Mouse (Mus musculus) heart, postnatal 36 days (tissue): ENCODE measurements at regions not wholly inside any gene's neighbourhood (a gene's known extent, or its start where the extent isn't known, plus 50 kb on each side); places are given as distances from the start of the nearest gene placed in this dataset.

Source experiments
- DNase-seq, 2 experiments: peaks; one replicate each; pipeline ENCODE4 v3.0.0; 2021 to 2022
- intact Hi-C: fragments of 180-260 bp; cut with DNase I; formaldehyde crosslinking; loops from one replicate; pipeline ENCODE4 v1.15.1; 2025

DNA sequence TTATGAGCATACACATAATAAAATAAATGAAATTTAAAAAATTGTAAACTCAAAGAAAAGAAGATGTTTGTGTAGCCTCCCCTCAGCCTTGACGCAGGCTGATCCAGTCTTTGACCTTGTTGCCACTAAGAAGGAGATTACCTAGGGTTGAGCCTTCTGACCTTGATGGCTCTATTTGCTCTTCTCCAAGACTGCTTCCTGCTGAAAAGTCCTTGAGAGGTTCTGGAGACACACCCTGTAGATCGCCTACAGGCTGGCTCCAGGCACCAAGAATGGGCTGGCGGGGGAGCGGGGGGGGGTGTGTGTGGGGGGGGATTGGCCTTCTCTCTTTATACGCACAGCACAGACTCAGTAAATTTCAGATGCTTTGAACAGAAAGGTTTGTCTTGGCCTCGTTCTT lies 358.4 kb downstream of the Bckdhb start:
- intact Hi-C loops: no loop called here
- no peak for DNase-seq

DNA sequence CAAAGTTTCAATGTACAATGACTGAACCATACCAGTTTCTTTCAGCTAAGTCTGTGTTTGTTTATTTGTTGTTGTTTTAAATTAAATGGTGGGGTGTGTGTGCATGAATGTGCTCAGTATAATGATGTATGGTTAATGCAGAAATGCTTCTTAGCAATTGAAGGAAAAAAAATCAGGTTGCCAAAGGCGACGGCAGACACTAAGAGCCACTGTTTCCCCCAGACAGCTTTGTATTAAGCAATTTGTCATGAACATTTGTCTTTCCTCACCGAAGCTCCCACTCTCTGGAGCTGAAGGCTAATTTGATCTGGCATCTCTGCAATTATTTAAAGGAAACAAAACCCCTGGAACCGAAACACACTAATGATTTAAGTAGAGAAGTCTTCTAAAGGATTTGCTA lies 360.7 kb downstream of the Bckdhb start:
- DNase-seq: no peak
- intact Hi-C loops: no loop called here

DNA sequence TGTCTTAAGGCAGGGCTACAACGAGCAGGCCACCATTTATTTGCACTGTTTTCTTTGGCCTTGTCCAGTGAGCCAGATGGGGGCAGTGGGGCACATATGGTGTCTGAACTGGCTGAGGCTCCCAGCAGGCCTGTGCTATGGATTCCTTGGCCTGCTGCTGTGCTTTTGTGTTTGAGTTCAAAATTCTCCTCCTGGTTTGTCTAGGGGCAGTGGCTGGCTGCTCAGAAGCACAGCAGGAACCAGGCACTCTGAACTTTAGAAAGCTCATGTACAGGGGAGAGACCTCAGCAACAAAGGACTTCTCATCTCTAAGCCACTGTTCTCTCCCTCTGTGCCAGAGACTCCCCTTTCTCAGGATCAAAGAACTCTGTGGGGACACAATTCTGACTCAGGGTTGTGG lies 370.9 kb downstream of the Bckdhb start:
- intact Hi-C loops: no loop called here
- no peak for DNase-seq

DNA sequence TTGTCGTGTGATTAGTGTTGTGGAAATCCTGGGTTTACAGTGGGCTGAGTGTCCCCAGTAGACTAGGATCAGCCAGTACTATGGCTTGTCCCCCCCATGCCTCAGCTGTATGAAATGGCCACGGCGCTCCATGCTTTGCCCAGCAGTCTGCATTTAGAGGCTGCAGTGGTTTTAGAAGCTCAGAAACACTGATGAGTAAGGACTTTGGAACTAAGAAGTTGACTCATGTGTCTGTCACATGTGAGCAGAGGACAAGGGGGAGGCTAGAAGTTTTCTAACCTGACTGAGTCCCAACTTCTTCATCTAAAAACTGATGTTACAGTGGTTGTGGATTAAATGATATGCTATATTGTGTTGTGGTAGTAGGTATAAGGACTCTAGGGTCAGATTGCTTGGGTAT lies 371.5 kb downstream of the Bckdhb start:
- DNase-seq: no peak

DNA sequence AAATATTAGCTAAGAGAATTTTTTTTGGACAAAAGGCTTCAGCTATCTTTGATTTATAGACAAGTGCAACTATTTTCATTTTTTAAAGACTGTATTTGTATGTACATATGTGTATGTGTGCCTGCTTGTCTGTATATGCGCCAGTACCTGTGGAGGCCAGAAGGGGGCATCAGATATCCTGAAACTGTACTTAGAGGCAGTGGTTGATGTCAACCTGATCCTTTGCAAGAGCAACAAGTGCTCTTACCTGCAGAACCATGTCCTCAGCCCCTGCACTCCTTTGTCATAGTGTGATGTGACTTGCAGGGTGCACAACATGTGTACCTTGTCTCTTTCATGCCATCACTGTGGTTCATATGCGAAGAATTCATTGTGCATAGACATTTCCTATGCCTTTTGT lies 379.5 kb downstream of the Bckdhb start:
- no peak for DNase-seq
- intact Hi-C loops: no loop called here

More for the DNA sequence above, 371.5 kb downstream of the Bckdhb start:
- intact Hi-C loops: no loop called here

DNA sequence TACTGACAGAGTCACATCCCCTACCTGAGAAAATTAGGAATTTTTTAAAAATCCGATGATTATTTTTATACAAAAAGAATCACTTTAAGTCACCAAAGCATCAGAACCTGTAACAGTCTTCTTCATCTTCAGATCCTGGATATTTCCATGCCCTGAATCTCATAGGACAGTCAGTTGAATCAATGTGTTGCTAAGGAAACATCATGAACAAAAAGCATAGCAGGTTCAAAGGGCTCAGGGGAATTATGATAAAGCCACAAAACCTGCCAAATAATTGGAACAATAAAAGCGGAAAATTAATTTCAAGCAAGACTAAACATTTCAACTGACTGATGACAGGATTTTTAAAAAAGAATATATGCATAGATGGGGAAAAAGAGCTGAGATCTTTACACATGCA lies 393.9 kb downstream of the Bckdhb start:
- intact Hi-C loops: no loop called here
- DNase-seq: no peak

DNA sequence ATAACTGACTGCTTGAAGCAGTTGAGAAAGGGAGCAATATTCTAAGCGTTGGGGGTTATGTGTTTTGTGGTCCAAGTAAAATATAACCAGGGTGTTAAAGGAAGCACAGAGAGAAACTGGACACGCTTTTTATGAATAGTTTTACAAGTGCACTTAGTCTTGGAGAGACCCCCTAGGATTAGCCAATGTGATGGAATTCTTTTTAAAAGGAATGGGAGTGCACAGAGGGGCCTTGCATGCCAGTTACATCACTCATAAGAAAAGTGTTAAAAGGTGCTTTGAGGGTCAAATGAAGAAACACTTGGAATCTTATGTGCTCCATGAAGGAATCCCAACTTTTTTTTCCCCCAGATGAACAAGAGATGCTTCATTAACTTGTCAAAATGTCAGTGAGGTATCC lies 394.4 kb downstream of the Bckdhb start:
- DNase-seq: no peak
- intact Hi-C loops: no loop called here

DNA sequence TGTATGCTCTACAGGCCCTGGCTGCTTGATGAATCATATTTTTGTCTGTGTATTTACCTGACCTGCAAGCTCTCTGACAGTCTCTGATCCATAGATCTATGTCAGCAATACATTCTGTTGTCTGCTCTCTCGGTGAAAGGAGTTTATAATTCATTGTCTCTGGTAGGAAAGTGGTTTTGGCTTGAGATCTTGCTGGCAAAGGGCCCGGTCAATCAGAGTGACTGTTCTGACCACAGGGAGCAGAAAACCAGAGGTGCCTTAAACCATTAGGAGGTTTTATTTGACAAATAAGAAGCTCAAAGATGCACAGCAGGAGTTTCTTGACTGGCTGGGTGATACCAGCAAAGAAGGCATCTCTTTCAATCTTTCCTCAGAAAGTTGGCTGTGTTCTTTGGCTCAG lies 398.2 kb downstream of the Bckdhb start:
- DNase-seq: no peak
- intact Hi-C loops: no loop called here

DNA sequence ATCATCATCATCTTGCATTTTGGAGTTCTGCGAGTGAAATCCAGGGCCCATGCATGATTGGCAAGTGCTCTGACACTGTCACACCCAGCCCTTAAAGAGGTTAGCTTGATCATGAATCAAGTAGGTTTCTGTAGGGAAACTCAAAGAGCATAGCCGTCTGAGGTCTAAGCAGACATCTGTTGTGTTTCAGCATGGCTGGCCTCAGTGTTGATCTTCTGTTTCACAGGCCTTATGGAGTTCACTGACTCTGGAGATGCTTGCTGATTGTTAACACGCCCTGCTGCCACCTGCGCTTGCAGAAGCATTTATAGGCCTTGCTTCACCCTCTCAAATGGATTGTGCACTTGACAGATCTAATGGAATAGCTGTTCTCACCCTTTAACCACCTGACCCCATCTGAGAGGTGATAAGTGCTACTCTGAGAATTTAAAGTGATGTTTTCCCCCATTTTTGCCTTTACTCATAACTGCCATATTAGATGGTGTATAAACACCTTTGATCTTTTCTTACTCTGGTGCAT lies 406.2 kb downstream of the Bckdhb start:
- intact Hi-C loops: no loop called here
- no peak for DNase-seq

DNA sequence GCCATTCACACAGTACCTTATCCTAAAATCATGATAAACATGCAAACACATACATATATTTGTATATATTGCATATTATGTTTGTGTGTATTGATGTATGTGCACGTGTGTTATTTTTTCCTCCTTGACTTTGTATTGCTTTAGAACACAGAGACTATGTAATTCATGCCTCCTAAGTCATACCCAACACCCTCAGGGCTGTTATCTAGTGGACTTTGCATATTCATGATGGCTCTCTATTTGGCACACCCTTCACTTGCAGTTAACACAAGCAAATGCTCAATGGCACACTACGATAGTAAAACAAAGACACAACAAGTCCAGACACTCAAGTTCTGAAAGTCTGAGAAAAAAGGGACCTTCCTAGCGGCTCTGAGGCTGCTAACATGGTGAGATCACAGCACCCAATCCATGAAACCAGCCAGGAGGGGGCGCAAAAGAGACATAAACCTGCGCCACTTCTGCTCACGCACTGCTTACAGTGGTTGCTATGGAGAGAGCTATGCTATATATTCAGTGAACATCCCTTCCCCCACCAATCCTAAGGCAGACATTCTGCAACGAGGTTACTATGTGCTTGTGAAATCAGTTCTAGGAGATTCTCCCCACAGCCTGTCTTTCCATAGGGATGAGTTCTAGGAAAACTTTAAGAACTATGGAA lies 418.6 kb downstream of the Bckdhb start:
- intact Hi-C loops: loop anchor here (2.0 kb wide), 1 partner anchor 985 kb away; no protein-coding TSS in a partner anchor
- peak; percentile 48 to 55 for DNase-seq

DNA sequence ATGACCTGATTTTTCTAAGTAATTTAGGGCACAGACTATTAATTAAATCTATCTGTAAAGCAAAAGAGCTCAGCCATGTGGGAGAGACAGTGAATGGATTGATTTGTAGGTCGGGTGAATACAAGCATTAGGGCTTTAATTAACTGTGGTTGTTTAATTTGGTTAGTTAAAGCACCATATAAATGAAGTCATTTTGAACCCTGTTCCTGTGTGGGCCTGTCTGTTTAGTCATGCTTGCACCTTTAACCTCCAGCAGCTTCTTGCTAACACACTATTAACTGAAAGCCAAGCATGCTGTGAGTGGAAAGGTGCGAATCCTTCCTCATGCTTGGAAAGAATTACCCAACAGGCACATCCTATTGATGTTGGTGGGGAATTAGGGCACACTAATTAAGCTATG lies 425.3 kb downstream of the Bckdhb start:
- no peak for DNase-seq
- intact Hi-C loops: no loop called here

DNA sequence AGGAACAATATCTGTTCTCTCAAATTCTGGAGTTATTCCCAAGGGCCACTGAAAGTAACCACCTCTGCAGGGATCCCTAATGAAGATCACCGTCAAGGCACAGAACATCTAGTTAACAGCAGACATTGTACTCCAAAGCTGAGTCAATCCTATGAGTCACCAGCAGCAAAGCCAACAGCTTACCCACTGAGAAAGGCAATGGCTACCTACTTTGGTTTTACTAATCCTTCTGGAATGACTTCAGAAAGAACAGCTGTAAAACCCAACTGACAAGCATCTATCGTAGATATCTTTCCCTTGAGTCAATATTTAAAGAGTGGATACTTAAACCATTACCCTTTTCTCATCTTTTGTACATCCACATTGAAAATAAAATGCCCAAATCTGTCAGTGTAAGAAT lies 429.5 kb downstream of the Bckdhb start:
- no peak for DNase-seq
- intact Hi-C loops: no loop called here

DNA sequence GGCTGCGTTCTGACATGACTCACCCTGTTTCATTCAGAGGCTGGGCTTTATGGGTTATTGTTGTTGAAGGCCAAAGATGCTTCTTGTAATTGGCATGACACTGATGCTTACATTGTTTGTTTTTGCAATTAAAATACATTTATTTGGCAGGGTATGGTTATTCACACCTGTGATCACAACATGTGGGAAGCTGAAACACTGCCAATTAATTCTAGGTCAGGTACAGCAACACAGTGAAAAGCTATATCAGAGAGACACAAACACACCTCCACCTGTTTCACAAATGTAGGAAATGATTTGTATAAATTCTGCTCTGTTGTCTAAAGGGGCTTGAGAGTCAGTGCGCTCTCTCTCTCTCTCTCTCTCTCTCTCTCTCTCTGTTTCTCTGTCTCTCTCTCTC lies 431.2 kb downstream of the Bckdhb start:
- intact Hi-C loops: no loop called here
- no peak for DNase-seq

DNA sequence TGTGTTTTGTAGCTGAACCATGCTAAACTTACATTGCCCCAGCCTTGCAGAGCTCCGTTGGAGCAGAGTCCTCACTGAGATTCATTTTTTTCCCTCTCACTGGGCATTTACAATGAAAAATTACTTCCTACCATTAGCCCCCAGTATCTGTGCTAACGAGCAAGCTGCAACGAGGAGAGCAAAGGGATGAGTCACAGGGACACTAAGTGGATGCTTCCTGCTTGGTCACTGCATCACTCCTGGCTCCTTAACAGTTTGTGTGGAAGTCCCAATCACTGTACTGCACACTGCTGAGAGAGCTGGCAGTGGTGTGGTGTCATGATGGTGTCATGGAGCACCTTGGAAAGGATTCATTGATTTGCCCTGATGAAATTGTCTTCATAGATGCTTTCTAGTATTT lies 434.9 kb downstream of the Bckdhb start:
- intact Hi-C loops: no loop called here

DNA sequence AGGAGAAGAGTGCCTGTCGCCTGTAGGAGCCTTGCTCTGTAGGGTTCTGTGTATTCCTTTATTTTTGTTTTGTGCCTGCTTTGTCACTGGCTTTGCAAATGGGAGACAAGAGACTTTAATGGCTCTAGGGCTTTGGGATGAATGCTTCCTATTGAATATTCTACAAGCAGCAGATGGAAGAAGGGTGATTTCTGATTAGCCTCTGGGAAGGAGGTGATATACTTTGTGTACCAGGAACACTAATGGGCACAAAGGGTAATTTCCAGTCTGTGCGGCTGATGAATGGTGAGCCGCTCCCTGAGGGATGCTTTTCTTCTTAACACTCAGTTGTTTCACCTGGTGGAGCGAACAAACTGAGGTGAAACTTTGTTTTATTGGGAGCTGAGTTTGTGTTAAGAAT lies 435.5 kb downstream of the Bckdhb start:
- no peak for DNase-seq
- intact Hi-C loops: no loop called here

More for the DNA sequence above, 434.9 kb downstream of the Bckdhb start:
- DNase-seq: no peak

DNA sequence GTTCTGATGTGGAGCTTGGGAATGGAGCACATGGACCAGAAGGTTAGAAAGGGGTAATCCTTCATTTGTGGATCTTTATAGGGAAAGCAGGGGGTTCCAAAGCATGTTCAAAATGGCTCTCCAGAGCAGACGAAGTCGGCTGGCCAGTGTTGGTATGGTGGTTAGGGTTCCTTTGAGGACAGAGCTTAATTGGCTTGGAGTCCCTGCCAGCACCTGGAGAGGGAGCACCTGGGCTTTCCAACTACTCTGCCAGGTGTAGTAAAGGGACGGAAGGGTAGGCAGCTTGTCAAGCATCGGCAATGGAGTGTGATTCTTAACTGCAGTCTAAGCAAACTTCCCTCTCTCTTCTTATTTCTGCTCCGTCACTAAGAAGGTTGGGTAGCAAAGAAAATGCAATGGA lies 438.5 kb downstream of the Bckdhb start:
- DNase-seq: no peak

DNA sequence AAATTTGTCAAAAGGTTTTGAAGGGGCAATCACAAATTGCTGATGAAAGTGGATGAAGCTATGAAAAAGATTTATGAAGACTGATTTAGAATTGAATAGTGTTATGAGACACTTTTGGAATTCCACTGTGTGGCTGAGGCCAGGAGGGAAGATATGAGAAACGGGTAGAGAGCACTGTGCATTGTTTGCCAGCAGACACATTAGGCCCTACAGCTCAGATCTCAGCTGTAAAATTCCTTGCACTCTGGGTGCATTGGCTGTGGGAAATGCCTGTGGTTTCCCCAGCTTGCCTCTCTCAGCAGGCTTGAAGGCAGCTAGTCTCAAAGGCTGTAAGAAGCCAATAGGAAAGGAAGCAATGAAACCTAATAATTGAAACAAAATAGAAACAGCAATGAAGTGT lies 444.3 kb downstream of the Bckdhb start:
- no peak for DNase-seq
- intact Hi-C loops: no loop called here

More for the DNA sequence above, 438.5 kb downstream of the Bckdhb start:
- intact Hi-C loops: no loop called here

DNA sequence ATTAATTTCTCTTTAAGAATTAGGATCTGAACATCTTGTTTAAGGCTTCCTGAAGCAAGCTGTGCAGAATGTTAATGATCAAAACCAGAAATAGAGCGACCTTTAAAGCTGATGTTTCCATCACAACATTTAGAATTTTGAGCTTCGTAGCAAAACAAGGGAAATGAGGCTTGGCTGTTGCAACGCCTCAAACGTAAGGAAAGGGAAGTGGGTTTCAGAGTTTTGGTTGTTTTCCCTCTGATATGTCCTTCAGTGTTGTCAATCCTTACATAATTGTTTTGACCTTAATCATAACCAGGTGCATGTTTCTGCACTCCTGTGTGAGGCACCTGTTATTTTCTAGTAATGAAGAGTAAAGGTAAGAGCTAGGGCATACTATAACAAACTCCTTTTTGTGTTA lies 445.3 kb downstream of the Bckdhb start:
- DNase-seq: no peak

DNA sequence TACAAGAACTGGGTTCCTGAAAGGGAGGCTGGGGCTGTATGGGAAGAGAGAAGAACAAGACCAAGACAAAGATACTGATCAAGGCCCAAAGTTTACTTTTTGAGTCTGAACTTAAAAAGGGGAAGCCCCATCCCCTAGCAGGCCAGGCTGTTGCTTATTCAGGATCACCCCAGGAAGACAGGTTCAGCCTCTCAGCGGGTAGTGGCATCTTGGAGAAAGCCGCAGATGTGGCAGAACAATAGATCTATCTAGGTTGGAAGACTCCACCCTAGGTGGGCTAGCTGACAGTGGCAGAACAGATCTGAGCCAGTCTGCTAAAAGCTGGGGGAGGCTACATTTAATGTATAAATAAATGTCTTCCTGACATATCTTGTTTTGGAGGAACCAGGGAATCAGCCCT lies 450.8 kb downstream of the Bckdhb start:
- DNase-seq: no peak
- intact Hi-C loops: no loop called here

More for the DNA sequence above, 445.3 kb downstream of the Bckdhb start:
- intact Hi-C loops: no loop called here

DNA sequence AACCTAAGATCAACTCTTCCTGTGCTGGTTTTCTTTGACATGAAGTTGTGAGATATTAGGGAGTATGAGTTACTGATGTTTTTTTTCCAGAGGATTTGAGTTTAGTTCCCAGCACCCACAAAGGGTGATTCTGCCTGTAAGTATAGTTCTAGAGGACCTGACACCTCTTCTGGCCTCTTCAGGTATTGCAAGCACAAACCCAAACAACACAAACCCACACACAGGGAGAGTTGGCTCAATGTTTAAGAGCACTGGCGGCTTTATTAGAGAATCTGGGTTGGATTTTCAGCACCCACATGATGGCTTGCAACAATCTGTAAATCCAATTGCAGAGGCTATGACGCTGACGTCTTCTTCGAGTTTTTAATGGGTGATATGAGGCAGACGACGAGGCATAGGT lies 451.7 kb downstream of the Bckdhb start:
- intact Hi-C loops: no loop called here
- DNase-seq: no peak

DNA sequence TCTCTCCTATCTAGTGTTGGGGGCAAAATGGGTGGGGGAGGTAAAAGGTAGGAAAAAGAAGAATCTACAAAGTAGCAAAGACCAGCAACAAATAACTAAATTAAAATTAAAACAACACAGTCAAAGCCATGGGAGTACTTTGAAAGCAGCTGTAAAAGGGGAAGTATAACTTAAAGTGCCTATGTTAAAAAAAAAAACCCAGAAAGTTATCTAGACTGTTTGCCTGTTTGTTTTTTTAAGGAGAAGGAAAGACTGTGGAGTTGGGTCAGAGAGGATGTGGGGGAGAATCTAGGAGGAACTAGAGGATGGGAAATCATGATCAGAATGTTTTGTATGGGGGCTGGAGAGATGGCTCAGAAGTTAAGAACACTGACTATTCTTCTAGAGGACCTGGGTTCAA lies 457.0 kb downstream of the Bckdhb start:
- intact Hi-C loops: no loop called here
- no peak for DNase-seq

DNA sequence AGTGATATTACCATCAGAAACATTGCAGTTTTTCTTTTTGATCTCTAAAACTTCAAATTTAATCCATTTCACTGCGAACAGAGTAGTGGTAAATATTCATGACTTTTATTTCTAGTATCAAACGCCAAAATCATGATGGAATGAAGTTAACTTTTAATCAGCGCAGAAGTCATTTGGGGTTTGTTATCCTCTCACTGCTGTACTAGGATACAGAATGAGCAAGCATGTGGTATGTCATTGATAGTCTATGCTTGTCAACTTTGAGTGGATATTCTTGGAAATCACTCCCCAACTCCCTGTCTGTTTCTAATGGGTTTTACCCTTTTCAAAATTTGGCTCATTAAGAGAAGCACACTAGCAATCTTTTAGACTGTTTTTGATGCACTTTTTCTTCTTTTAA lies 464.9 kb downstream of the Bckdhb start:
- intact Hi-C loops: no loop called here

More for the DNA sequence above, 464.9 kb downstream of the Bckdhb start:
- DNase-seq: no peak
